Mouse (Mus musculus) liver (tissue): ENCODE measurements around the gene Ifnar1.
A peak's percentile ranks its signal among the peaks of the same experiment; 100 is the strongest.
"Not testable (repeated sequence)": the region's sequence is repeated elsewhere in the genome, so short reads cannot be mapped to it uniquely, and the experiment has no call there.

Experiments
- DNase-seq: peaks from one replicate; pipeline ENCODE4 v3.0.0-alpha.2; 2020; ENCODE audit warnings: mixed read lengths

Gene Ifnar1

DNA sequence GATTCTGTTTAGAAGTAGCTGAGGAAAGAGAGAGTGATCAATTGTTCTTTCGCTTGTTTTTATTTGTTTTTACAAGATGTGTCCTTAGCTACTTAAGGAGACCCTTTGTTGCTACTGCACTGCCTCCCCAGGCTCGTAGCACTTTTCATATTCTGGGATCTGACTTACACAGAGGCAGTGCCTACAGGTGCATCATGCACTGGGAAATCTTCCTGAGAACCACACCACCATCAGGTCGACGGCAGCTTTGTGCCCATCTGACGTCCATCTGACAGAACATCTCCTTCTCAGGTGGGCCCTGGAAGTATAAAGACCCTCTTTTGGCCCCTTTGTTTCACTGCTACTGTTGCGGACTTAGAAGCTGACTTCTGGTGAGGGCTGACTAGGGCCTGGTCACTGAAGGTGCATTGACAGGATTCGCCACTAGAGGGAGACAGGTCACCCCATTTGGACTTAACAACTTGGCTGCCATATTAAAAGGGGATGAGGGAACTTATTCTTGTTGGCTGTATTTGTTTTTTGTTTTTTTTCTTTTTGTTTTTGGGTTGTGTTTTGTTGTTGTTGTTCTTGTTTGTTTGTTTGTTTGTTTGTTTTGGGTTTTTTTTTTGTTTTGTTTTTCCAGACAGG is 27.2 kb downstream of the Ifnar1 start:
- peak; percentile 85 for DNase-seq

DNA sequence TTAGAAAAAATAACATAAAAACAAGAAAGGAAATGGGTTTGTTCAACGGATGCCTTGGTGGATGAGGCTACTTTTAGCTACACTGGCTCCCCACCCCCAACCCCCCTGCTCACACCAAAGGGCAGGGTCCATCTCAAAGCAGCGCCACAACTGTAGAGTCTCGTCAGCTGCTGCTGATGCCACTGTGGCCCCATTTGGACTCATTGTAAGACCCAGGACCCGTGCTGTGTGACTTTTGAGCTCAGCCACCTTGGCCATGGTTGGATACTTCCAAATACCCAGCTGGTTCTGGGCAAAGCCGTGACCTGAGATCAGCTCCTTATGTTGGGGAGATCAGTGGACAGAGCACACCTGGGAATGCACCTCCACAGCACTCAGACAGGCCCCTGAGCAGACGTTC is 28.1 kb downstream of the Ifnar1 start:
- DNase-seq, result no peak

DNA sequence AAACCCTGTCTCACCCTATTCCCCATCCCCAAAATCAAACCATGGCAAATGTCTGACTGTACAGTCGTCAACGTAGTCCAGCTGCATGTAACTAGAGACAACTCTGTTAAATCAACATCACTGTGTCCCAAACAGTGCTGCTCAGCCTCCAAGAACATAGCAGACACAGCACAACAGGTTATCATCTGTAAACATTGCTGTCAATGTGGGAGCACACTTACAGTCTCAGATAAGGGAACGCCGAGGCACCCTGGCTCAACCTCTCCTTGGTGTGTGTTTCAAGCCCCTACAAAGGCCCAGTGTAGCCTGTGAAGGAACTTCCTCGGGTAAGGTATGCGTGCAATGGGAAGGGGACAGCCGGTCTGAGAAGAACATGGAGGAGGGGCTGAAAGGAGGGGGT is 32.0 kb downstream of the Ifnar1 start:
- DNase-seq, result peak; percentile 62

DNA sequence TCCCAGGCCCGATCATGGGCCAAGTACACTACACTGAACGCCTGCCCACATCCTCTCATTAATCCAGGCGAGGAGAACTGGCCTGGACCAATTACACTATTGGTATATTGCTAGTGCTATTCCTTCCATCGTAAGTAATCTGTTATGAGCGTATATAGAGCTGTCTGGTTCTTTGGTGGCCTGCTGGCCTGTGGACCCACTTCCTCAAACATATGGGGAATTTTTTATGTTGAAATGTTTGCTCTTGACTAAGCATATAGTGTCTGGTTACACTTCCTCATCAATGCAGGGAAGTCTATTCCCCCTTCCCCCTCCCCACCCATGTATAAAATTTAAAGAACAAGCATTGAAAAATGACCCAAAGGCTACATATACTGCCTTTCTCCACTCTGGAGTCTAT is 37.0 kb downstream of the Ifnar1 start:
- DNase-seq, result no peak

DNA sequence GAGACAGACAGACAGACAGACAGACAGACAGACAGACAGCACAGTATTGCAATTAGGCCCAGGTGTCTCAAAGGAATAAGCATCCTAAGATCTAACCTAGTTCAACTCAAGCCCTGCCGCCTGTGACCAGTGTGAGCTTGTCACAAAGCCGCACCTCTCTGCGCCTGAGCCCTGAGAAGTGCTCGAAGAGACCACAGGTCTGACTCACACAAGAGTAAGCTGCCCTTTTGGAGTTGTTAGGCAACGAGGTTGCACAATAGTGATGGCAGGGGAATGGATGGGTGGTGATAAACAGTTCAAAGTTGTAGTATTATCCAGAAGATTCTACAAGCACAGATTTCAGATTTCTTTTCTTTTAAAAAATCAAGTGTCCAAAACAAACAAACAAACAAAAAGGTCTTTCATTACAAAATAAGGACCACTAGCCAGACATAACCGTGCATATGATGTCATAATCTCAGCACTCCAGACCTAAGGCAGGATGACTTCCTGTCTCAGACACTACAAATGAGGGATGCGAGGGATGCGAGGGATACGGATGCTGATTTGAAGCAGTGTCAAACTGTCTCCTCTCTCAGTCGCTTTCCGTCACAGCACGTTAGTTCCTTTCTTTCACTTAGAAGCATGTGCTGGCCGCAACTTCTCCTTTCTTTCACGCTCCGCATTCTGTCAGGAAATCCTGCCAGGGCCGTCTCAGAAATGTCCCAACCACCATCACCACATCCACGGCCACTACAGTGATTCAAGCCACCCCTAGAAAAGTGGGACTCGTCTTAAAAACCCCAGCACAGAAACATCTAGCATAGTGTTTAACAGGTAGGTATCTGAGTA is 37.7 kb downstream of the Ifnar1 start:
- DNase-seq, result peak; percentile 48

DNA sequence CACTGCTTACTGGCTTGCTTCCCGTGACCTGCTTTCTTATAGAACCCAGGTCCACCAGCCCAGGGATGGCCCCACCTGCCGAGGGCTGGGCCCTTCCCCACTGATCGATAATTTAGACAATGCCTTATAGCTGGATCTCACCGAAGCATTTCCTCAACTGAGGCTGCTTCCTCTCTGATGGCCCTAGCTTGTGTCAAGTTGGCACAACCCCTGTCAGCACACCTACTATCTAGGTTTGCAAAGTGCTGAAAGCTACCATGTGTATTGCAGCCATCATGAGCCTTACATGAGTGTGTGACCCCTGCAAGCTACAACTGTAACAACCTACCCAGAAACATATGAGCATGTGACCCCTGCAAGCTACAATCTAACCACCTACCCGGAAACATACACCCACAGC is 39.2 kb downstream of the Ifnar1 start:
- no peak for DNase-seq

DNA sequence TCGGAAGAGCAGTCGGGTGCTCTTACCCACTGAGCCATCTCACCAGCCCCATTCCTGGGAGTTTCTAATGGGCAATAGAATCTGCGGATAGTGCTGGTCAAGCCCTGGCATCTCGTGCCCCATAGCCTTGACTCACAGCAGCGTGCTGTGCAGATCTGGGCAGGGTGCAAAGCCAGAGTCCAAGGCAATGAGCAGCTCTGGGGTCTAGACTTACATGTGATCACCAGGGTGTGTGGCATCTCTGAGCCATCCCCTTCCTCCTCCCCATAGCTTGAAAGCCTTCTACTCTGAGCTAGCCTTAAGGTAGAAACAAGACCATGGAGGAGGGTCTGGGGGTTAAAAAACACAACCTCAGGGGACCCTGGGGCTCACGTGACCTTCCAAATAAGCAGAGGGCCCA is 41.2 kb downstream of the Ifnar1 start:
- no peak for DNase-seq

DNA sequence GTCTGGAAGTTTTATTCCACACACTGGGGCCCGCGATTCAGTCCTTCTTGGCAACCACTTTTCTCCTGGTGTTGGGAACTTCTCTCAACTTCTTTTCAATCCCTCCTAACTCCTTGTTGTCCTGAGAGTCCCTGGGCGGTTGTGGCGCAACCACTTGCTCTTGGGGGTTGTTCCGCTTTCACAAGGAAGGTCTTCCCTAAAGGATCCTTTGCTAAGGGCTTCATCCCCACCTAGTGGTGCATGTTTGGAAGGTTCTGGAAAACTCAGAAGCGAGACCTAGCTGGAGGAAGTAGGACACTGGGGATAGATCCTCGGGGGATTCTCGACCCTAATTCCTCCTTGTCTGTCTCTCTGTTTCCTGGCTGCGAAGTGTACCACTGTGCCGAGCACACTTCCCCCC is 42.0 kb downstream of the Ifnar1 start:
- DNase-seq, result peak; percentile 46

DNA sequence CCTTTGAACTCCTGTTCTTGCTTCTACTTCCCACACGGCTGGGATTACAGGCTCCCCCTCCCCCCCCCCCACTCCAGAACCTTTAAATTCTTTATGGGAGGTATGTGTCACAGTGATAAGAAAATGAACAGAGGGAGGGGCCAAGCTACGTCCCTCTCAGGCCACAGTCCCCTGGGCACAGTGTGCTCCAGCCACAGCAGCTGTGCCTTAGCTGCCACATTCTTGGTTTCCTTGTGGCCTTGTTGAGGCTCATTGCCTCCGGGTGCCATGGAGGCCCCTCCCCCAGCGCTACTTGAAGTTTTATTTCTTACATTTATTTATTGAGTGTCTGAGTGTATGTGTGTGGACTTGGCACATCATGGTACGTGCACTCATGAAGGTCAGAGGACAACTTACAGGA is 42.5 kb downstream of the Ifnar1 start:
- peak; percentile 45 for DNase-seq

DNA sequence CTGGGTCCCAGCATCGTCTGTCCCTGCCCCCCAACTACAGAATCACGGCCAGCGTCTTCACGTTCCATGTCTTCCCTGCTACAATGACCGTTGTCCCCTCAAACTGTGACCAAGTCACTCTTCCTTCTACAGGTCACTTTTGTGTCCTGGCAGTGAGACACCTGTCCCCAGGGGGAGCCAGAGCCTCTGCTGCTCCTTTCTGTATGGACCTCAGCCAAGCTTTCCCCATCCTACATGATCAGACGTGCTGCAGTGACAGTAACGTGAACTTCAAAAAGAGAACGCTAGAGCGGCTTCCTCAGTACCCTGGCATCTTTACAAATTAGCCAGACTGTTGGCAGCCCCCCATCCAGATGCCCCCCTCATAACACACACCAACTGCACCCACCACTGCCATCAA is 43.5 kb downstream of the Ifnar1 start:
- no peak for DNase-seq

DNA sequence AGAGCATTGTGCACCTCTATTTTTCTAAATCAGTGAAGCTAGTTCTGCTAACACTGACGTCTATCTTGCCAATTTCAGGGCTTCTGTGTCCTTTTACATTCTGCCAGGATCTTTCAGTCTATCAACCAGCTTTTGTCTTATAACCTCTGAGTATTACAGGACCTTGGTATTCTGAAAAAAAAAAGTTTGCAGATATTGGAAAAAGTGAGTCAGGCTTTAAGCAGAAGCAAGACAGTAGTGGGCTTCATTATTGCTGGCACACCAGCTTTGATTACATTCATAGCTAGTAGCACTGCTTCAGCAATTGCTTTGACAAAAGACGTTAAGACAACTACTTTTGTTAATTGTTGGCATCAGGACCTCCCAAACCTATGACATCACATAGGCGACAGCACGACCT is 45.8 kb downstream of the Ifnar1 start:
- DNase-seq, result not testable (repeated sequence)

DNA sequence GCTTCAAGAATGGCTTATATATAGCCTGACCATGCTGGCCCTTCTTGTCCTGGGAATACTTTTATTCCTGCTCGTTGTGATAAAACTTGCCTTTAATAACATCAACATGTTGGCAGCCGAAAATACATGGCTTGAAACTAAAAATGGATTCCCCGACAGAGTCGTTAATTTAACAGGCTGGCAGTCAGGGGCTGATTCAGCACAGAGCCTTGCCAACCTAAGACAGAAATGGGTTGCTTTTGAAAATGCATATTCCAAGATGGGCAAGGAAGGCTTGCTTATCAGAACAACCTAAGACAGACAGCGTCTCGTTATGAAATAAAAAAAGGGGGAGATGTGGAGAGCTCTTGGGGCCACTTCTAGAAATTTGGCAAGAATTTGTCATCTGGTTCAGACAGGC is 46.8 kb downstream of the Ifnar1 start:
- DNase-seq, result no peak

DNA sequence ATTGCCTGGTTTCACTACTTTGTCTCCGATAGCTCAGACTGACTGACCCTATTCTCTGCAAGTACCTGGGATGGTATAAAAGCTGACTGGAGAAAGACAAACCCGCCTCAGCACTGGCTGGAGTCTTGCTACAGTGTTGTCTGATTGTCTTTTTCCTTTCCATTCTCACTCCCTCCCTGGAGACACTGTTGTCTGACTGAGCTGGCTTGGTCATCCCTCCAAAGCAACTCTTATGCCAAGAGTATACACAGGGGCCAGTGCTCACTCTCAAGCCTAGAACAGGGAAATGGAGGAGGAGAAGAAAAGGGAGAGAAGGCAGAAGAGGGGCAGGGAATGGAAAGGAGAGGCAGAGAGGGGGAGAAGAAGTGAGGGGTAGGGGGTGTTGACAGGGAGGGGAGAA is 47.4 kb downstream of the Ifnar1 start:
- DNase-seq, result no peak

DNA sequence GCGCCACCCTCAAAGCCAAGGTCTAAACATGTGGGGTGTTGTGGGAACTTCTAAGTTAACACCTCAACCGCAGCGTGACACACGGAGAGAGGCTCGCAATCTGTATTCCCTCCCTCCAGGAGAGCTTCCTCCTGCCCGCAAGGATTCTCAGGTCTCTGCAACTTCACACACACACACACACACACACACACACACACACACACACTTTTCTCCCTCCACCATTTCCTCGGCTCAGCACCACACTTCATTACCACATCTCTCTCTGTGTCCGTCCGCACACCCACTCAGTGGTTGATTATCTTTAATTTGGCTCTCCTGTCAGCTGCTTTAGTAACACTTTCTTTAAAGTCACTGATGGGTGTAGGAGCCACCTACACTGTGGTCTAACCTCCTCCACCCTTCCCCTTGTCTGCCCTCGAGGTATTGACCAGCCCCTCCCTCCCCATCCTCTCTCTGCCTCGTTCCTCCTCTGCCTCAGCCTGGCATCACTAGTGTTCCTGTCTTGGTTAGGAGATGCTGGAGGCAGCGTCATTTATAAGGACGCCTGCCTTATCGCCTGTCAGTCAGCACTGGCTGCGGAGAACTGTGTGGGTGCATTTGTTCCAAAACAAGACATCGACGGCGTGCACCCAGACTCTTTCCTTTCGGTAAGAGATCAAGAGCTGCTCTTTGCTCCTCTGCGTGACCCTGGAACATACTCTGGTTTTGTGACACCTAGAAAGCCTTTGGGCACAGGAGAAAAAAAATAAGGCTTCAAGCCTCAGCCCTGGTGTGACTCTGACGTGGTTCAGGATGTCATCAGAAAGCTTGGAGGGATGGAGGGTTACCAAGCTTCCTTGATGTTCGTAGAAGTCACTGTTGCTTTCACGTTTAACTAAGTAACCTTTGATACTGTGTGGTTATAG is 48.3 kb downstream of the Ifnar1 start:
- no peak for DNase-seq

DNA sequence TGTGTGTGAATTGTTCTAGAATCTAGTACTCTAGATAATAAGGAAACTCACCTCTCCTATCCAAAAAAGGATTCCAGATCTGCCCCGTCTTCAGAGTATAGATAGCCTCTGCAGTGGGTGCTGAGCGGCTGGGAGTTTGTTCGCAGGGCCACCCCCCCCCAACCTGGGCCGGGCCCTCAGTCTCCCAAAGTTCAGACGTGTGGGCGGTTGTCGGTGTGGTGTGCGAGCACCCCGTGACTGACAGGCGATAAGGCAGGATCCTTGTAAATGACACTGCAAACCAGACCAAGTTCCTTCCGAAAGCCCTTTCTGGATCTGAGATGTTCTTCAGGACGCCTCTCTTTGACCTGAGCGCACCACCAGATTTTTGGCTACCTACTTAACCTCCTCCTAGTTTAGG is 49.4 kb downstream of the Ifnar1 start:
- peak; percentile 87 for DNase-seq

DNA sequence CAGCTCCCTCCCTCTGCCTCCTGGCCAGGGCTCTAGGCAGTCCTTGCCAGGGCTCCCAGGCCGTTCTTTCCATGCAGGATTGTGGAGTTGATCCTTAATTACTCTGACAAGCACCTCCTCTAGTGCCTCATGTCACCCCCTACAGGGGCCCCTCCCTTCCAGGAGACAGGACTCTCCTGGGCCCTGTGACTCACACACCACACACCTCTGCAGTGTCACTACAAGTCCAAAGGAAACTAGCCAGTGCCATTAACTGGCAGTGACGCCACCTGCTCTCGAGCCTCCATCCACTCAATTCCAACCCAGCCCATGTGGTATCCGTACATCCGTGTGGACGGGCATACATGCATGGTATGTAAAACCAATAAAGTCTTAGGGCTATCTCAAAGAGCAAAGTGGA is 49.9 kb downstream of the Ifnar1 start:
- no peak for DNase-seq

DNA sequence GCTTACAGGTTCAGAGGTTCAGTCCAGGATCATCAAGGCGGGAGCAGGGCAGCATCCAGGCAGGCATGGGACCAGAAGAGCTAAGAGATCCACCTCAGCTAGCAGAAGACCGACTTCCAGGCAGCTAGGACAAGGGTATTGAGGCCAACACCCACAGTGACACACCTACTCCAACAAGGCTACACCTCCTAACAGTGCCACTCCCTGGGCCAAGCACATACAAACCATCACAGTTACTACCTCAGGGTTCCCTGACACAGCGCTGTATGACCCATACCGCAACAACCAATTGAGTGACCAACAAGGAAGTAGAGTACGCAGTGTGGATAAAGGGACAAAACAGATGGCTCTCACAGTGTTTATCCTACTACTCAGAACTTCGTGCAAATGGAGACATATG is 51.3 kb downstream of the Ifnar1 start:
- DNase-seq, result no peak

DNA sequence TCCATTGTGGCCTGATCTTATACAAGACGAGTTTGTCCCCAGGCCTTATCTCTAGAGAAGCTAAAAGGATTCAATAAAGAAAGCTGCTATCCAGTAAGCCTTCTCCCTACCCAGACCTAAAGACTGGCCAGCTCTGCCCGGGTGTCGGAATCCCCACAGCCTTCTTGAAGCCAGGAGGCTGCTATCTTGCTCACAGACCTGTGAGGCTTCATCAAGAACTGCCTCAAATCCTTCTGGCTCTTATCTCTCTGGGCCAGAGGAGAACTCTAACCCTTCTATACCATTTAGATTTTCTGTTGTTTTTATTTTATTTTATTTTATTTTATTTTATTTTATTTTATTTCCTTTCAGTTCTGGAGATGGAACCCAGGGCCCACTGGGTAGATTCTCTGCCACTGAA is 52.0 kb downstream of the Ifnar1 start:
- DNase-seq, result peak; percentile 63

DNA sequence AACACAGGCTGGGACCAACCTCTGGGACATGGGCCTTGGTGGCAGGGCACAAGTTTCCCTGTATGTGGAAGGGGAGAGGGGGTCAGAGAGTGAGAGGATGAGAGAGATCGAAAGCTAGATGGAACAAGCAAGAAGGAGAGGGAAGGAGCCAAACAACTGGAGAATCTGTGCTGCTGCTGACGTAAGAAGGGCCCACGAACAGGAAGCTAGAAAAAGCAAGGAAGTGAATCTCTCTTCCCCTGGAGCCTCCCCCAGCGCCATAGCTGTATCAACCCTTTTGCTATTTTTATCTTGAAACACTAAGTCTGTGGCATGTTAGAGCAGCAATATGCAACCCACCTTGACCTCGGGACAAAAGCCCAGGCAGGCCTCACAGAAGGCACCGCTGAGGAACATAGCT is 53.0 kb downstream of the Ifnar1 start:
- no peak for DNase-seq

DNA sequence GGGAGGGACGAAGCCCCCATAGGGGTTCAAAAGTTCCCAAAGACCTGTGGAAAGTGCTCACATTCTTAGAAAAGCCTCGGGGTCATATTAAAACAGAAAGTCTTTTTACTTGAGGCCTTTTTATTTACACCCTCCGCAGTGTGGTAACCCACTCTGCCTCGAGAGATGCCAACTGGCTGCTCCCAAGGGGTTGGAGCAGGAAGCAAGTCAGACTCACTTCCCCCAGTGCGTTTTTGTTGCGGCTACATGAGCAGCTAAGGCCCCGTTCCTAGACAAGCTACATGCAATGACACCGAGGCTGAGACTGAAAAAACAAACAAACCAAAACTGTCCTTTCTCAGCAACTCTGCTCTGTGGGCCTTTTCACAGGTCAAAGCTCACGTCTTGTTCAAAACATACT is 53.5 kb downstream of the Ifnar1 start:
- no peak for DNase-seq

DNA sequence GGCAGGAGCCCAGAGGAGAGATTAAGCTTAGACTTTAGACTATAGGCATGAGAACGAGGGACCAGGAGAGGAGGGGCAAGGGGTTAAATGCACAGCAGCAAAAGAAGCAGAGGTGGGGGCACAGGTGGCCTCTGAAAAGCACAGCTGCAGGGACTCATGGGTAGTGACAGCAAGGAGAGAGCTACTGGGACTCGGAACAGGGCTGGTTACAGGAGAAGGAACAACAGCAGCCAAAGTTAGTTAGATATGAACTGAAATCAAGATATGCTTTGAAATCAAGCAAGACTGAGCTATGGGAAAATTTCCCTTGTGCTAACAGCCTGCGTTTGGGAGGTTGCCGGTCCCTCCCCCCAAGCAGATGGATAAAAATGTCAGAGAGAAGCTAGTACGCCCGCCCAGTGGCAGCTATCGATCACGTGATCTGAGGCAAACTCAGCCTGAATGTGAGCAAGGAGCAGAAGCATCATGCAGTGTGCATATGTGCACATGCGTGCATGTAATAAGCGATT is 56.6 kb downstream of the Ifnar1 start:
- peak; percentile 59 for DNase-seq

DNA sequence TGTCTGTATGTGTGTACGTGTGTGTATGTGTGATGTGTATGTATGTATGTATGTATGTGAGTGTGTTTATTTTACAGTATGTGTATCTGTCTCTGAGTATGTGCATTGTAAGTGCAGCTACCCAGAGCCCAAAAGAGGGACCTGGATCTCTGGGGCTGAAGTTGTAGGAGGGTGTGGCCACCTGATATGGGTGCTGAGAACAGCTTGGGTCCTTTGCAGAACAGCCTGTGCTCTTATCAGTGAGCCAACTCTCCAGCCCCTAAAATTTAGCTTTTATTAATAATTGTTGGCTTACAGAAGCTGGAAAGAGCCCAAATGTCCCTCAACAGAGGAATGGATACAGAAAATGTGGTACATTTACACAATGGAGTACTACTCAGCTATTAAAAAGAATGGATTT is 58.6 kb downstream of the Ifnar1 start:
- peak; percentile 50 for DNase-seq

DNA sequence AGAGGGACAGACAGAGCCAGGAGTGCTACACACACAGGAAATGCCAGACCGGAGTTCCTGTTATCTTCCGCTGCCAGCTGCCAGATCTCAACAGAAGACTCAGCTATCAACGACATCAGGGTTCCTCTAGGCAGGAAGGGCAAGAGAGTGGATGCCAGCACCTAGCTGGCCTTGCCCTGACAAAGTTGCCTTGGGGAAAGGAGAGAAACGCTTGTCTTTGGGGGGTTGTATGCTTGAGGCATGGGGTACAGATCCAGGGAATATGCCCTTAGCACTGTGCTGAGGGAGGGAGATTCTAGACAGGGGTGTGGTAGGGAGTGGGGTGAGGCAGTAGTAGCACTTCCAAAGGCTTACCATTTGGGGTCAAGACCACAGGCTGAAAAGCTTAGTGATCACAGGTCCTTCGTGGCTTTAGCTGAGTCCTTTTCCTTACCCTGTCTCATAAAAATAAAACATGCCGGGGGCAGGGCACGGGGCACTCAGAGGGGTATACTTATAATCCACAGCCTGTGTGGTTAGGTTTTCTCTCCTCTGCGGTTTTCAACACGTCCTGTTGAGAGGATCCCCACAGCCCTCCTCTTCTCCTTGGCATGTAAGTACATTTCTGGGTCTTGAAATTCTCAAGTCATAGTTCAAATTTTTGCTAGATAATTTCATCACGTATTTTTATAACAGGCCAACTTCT is 60.7 kb downstream of the Ifnar1 start:
- DNase-seq, result peak; percentile 84
